Mouse (Mus musculus) Patski (cell line): ENCODE results near the gene Astn2. TPM values are rescaled to one million over a fixed set of nuclear protein-coding genes. Genes with fewer than 3 reads are reported as not detected.

Experiments
- ATAC-seq: fragments of 100-300 bp; one replicate; pipeline ENCODE4 v1.8.0; 2021
- CTCF ChIA-PET: fragments of 350-600 bp; sonication (Branson Sonifier 250); formaldehyde crosslinking; loops from one replicate; lab custom pipeline; 2022; ENCODE audit warnings: inconsistent platforms; lab: Charles Lee
- POLR2A ChIA-PET: fragments of 350-600 bp; sonication (Branson Sonifier 250); formaldehyde crosslinking; loops from one replicate; lab custom pipeline; 2022; ENCODE audit warnings: antibody characterized with exemption, inconsistent platforms; lab: Charles Lee
- DNase-seq: peaks from one replicate; pipeline ENCODE4 v3.0.0-alpha.2; 2011; ENCODE audit warnings: low read depth, low spot score
- H3K27me3 ChIP-seq: fragments of 371-371 bp; one replicate; pipeline ENCODE4 v1.5.1; 2021
- CTCF ChIP-seq: fragments of 100-300 bp; IDR thresholded peaks from one replicate; pipeline ENCODE4 v1.5.1; 2021
- in situ Hi-C: fragments of 300-500 bp; cut with MboI; formaldehyde crosslinking; loops from 3 replicates; pipeline ENCODE4 v1.11.1; 2018; ENCODE audit warnings: low pct_unique_long_range_greater_than_20kb, mixed read lengths
- polyA plus RNA-seq: library from polyadenylated mRNA; unstranded; gene quantifications from one replicate; pipeline ENCODE4 v1.2.3, GENCODE M21; 2021

Gene Astn2
- polyA plus RNA-seq, 1 experiment from 2014 or later, result 0.19 TPM

DNA sequence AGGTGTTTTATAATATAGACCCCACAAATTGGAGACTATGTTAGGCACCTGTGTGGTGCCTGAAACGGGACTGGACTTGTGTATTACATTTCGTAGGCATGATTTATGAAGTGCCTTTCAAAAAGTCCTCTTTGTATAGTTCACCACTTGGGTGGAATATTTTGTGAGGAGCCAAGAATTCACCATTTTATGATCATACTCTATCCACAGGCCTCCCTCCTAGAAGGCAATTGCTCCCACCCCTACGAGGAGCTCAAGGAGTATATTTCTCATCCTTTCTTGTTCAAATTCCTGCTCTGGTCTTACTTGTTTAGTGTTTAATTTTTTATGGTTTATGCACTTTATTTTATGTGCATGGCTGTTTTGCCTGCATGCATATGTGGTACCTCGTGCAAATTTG lies 1021.3 kb downstream of the Astn2 start:
- POLR2A ChIA-PET, result no interaction called here
- DNase-seq (no peak), ATAC-seq (no peak)
- CTCF ChIA-PET, result no interaction called here
- no peak for TF ChIP-seq CTCF
- H3K27me3 ChIP-seq, result no peaks in the 10 kb centered on the region
- in situ Hi-C loops, result no loop called here

GRCm38 (mm10) chr4:65379461-65379860 lies 1025.0 kb downstream of the Astn2 start:
- ATAC-seq (no peak), DNase-seq (no peak)
- TF ChIP-seq CTCF, result no peak
- H3K27me3 ChIP-seq, result no peaks in the 10 kb centered on the region
- POLR2A ChIA-PET, result no interaction called here
- CTCF ChIA-PET, result interaction anchor here (1.6 kb wide), 1 partner anchor 15 kb away, joined by 3 read pairs; no protein-coding TSS in a partner anchor
- in situ Hi-C loops, result no loop called here

- POLR2A ChIA-PET, result no interaction called here
- DNase-seq (no peak), ATAC-seq (no peak)
- CTCF ChIA-PET, result no interaction called here
- H3K27me3 ChIP-seq, result no peaks in the 10 kb centered on the region
- in situ Hi-C loops, result no loop called here
- no peak for TF ChIP-seq CTCF
These were observed 1027.8 kb downstream of the Astn2 start for GRCm38 (mm10) chr4:65376571-65376970.

DNA sequence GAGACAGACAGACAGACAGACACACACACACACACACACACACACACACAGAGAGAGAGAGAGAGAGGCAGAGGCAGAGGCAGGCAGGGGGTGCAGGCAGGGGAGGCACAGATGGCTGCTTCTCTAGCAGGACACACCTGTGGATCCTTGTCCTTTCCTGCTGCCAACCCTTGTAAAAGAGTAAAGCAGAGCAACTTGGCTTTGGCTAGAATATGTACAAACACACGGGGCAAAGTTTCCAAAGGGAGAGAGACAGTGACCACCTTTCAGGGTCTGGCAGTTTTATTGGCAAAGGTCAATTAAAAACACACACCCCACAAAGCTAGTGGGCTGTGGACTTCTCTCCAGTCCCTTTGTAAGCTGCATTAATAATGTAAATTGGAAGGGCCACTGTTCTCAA lies 1030.6 kb downstream of the Astn2 start:
- POLR2A ChIA-PET, result no interaction called here
- ATAC-seq, result no peak

DNA sequence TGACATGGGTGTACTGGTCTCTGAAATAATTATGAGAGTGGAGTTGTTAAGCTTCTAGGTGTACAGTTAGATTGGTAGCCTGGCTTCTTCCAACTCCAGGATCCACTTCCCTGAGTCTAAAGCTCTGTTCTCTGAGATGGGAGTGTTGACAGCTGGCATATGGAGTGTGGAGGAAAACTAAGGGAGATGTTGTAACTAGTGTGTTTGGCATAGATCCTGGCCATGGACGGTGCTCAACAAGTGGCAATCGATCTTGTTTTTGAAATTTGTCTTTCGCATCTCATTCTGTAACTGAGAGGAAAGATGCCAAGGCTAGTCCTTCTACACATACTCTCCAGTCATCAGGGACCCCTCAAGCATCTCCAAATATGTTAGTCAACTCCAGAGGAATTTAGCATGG lies 1031.7 kb downstream of the Astn2 start:
- in situ Hi-C loops, result no loop called here
- no peak for TF ChIP-seq CTCF
- DNase-seq (no peak), ATAC-seq (no peak)
- CTCF ChIA-PET, result no interaction called here
- H3K27me3 ChIP-seq, result no peaks in the 10 kb centered on the region
- POLR2A ChIA-PET, result no interaction called here

More for the DNA sequence above, 1030.6 kb downstream of the Astn2 start:
- H3K27me3 ChIP-seq, result no peaks in the 10 kb centered on the region
- no peak for DNase-seq
- TF ChIP-seq CTCF, result no peak
- in situ Hi-C loops, result no loop called here
- CTCF ChIA-PET, result no interaction called here

- no peak for TF ChIP-seq CTCF
- in situ Hi-C loops, result no loop called here
- DNase-seq, result no peak
- ChIA-PET POLR2A (no interaction called here), CTCF (no interaction called here)
- no peaks in the 10 kb centered on the region for H3K27me3 ChIP-seq
- no peak for ATAC-seq
These were observed 1037.3 kb downstream of the Astn2 start for GRCm38 (mm10) chr4:65367135-65367534.

GRCm38 (mm10) chr4:65354580-65354979 lies 1049.8 kb downstream of the Astn2 start:
- DNase-seq (no peak), ATAC-seq (no peak)
- in situ Hi-C loops, result no loop called here
- TF ChIP-seq CTCF, result no peak
- ChIA-PET CTCF (interaction anchor here (1.9 kb wide), 1 partner anchor 14 kb away, joined by 4 read pairs; no protein-coding TSS in a partner anchor), POLR2A (no interaction called here)
- H3K27me3 ChIP-seq, result no peaks in the 10 kb centered on the region

- ChIA-PET CTCF (no interaction called here), POLR2A (no interaction called here)
- no peaks in the 10 kb centered on the region for H3K27me3 ChIP-seq
- no peak for DNase-seq
- in situ Hi-C loops, result no loop called here
- TF ChIP-seq CTCF, result no peak
- no peak for ATAC-seq
These were observed 1053.9 kb downstream of the Astn2 start for GRCm38 (mm10) chr4:65350521-65350920.

GRCm38 (mm10) chr4:65341766-65342165 lies 1062.6 kb downstream of the Astn2 start:
- CTCF ChIA-PET, result no interaction called here
- no peak for TF ChIP-seq CTCF
- POLR2A ChIA-PET, result interaction anchor here (0.6 kb wide), 1 partner anchor 88 kb away, joined by 3 read pairs; no protein-coding TSS in a partner anchor
- ATAC-seq (no peak), DNase-seq (no peak)
- H3K27me3 ChIP-seq, result no peaks in the 10 kb centered on the region
- in situ Hi-C loops, result no loop called here

GRCm38 (mm10) chr4:65333718-65334117 lies 1070.7 kb downstream of the Astn2 start:
- POLR2A ChIA-PET, result no interaction called here
- in situ Hi-C loops, result no loop called here
- DNase-seq (no peak), ATAC-seq (no peak)
- CTCF ChIA-PET, result interaction anchor here (1.0 kb wide), 1 partner anchor 14 kb away, joined by 3 read pairs; no protein-coding TSS in a partner anchor
- H3K27me3 ChIP-seq, result no peaks in the 10 kb centered on the region
- no peak for TF ChIP-seq CTCF
